Mouse (Mus musculus) layer of hippocampus, adult 2 months (tissue): Measurements from ENCODE around the gene Akap7. TPM values are rescaled to one million over a fixed set of nuclear protein-coding genes. Genes with fewer than 3 reads are reported as not detected.

ENCODE experiments used
- DNase-seq, 2 experiments: peaks; one replicate each; pipeline ENCODE4 v3.0.0; 2022; ENCODE audit warnings: low spot score in 2 of 2
- H3K27ac ChIP-seq: fragments of 200-600 bp; 2 replicates; pipeline ENCODE4 v1.8.1; 2022
- H3K4me3 ChIP-seq: fragments of 200-600 bp; 2 replicates; pipeline ENCODE4 v1.8.1; 2022; ENCODE audit warnings: mild to moderate bottlenecking
- CTCF ChIP-seq: fragments of 200-600 bp; conservative IDR thresholded peaks from 2 replicates; pipeline ENCODE4 v1.8.1; 2022; ENCODE audit warnings: antibody characterized with exemption, mild to moderate bottlenecking, moderate library complexity
- long read RNA-seq, 2 experiments: library from polyadenylated mRNA; stranded (forward); transcript quantifications; one replicate each; pipeline ENCODE4 v2.0.0; 2021; ENCODE audit warnings: borderline mapping rate in 2 of 2
- total RNA-seq, 2 experiments: library from RNA; stranded (reverse); gene quantifications; 2 replicates each; pipeline ENCODE4 v1.2.3; 2021

Gene Akap7
- 10 to 100 TPM; 53.2 to 57.8 TPM for total RNA-seq
- long read RNA-seq, experiment 1, partial matches to known transcripts: 0 of 14 reads
- long read RNA-seq, experiment 1, other reads (novel, unspliced or antisense): 11 of 14 reads
- long read RNA-seq, experiment 2, transcript Akap7-203 (2 exons, 2,321 nt): major isoform, 10 of 18 reads
- long read RNA-seq, experiment 2, partial matches to known transcripts: 3 of 18 reads
- long read RNA-seq, experiment 2, other reads (novel, unspliced or antisense): 5 of 18 reads

DNA sequence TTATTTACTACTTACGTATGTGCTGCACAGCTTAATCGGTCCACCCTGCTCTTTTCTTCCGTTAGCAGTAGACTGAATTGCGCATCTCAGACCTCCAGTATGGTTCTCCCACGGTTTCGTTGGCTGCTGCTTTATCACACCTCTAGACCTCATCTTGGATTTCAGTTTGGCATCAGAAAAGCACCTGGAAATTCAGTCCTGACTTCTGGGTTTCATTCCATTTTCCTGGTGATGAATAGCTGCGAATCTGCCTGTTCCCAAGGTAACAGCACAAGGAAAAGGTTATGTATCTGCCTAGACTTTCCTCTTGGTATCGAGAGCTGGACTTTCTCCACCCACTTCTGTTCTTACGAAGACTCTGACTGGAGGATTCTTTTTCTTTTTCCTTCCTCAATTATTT lies at the start of gene Akap7:
Akap7 (minus strand) TSS at position 101 of the 400 bp plus-strand sequence.
- Histone ChIP-seq H3K4me3 (no peak within 1 kb of the TSS), H3K27ac (no peak within 1 kb of the TSS)
- no peak for DNase-seq
- no peak for TF ChIP-seq CTCF

DNA sequence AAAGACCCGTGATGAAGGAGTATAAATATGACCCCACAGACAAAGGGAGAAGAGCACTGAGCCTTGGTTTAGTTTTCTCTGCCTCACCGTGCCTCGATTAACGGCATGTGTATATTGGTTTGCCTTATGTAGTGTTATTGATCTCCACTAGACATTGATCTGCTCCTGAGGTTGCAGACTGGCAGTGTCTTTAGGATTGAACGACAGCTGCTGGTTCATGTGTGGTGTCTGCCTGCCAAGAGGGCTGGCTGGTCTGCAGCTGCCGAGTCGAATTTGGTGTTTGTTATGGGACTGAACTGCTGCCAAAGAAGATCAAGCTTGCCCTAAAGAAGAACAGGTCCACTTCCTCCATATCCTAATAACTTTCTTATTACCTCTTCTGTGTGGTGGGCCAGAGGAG lies 46.7 kb upstream of the Akap7 start:
- Histone ChIP-seq H3K27ac (no peak overlapping the region), H3K4me3 (no peak overlapping the region)
- no peak for DNase-seq
- no peak for TF ChIP-seq CTCF

DNA sequence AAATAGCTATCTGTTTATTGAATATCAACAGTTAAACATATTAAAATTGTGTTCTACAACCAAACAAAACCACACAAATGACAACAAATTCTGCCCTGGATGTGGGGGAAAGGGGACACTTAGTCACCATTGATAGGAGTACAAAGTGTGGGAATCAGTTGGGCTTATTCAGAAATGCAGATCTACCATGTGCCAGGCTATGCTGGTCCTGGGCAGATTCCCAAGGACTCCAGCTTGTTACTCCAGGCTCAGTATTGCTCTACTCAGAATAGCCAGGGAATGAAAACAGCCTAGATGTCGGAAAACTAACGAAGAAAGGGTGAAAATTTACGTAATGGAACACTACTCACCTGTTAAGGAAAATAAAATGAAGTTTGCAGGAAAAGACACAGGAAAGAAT lies 46.3 kb upstream of the Akap7 start:
- Histone ChIP-seq H3K4me3 (no peak overlapping the region), H3K27ac (no peak overlapping the region)
- TF ChIP-seq CTCF: no peak
- DNase-seq: peak; percentile 41 to 48

DNA sequence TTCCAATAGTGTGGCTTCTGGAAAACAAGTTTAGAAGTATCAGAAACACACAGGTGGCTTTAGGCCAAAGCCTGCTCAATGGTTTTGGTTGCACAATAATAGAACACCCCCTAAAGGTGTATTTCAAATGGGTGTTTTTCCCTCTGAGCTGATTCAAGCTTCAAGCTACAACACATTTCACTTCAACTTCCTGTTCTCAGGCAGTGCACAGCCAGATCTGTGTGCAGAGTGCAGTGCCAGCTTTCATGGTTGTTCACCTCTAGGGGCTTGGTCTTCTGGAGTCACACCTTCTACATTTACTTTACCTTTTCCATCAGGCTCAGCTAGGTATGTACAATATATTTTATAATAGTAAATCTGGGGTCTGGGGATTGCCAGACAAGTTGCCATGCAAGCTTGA lies 35.1 kb upstream of the Akap7 start:
- Histone ChIP-seq H3K4me3 (no peak overlapping the region), H3K27ac (no peak overlapping the region)
- DNase-seq: no peak
- TF ChIP-seq CTCF: no peak

GRCm38 (mm10) chr10:25340675-25341074 lies 33.0 kb upstream of the Akap7 start:
- Histone ChIP-seq H3K27ac (no peak overlapping the region), H3K4me3 (no peak overlapping the region)
- DNase-seq: no peak
- TF ChIP-seq CTCF: no peak

GRCm38 (mm10) chr10:25333390-25334079 lies 25.9 kb upstream of the Akap7 start:
- H3K4me3 ChIP-seq: no peak overlapping the region
- TF ChIP-seq CTCF: no peak

GRCm38 (mm10) chr10:25331321-25332049 lies 23.8 kb upstream of the Akap7 start:
- Histone ChIP-seq H3K4me3 (no peak overlapping the region), H3K27ac (peak overlapping the region; percentile 64; the same call in 1 of the 2 replicates)
- DNase-seq: peak in 1 of 2 experiments; percentile 14
- no peak for TF ChIP-seq CTCF

More at GRCm38 (mm10) chr10:25333390-25334079, 25.9 kb upstream of the Akap7 start:
- no peak for DNase-seq
- H3K27ac ChIP-seq: no peak overlapping the region

GRCm38 (mm10) chr10:25330094-25330493 lies 22.4 kb upstream of the Akap7 start:
- no peak for TF ChIP-seq CTCF

GRCm38 (mm10) chr10:25327511-25327910 lies 19.8 kb upstream of the Akap7 start:
- TF ChIP-seq CTCF: no peak
- Histone ChIP-seq H3K27ac (no peak overlapping the region), H3K4me3 (no peak overlapping the region)
- DNase-seq: no peak

More at GRCm38 (mm10) chr10:25330094-25330493, 22.4 kb upstream of the Akap7 start:
- DNase-seq: no peak
- H3K4me3 ChIP-seq: no peak overlapping the region
- no peak overlapping the region for H3K27ac ChIP-seq

GRCm38 (mm10) chr10:25325690-25326089 lies 18.0 kb upstream of the Akap7 start:
- DNase-seq: no peak

DNA sequence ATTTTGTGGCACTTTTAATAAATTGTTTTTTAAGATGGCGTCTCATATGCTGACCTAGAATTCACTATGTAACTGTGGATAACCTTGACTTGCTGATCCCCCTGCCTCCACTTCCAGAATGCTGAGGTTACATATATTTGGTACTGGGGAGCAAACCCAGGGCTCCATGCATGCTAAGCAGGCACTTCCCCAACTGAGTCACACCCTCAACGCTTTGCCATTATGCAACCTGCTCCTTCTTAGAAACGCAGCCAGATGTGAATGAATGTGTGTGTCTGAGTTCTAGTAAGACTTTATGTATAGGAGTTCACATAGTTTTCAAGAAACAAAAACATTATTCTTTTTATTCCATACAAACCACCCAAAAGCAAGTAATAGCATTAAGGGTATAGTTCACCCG lies 13.5 kb upstream of the Akap7 start:
- Histone ChIP-seq H3K4me3 (no peak overlapping the region), H3K27ac (no peak overlapping the region)
- no peak for DNase-seq
- TF ChIP-seq CTCF: no peak

More at GRCm38 (mm10) chr10:25325690-25326089, 18.0 kb upstream of the Akap7 start:
- no peak for TF ChIP-seq CTCF
- no peak overlapping the region for H3K4me3 ChIP-seq
- no peak overlapping the region for H3K27ac ChIP-seq

- no peak overlapping the region for H3K4me3 ChIP-seq
- no peak for DNase-seq
- H3K27ac ChIP-seq: no peak overlapping the region
- TF ChIP-seq CTCF: no peak
These were observed 11.9 kb upstream of the Akap7 start for GRCm38 (mm10) chr10:25319531-25319930.

DNA sequence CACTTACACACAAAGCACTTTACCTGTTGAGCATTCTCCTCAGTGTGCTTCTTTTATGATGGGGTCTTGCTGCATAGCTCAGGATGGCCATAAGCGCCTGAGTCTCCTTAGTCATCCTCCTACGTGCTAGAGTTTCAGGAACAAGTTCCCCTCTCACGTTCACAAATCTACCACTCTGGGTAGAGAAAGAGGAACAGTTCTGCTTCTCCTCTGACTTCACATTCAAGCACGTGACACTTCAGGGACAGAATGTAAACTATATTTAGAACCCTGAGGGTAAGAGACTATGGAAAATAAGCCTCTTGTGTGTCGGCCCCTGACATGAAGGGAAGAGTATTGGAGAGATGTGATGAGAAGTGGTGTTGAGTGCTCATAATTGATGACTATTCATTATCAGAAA lies 10.7 kb upstream of the Akap7 start:
- TF ChIP-seq CTCF: no peak
- no peak for DNase-seq
- H3K4me3 ChIP-seq: no peak overlapping the region
- H3K27ac ChIP-seq: no peak overlapping the region
